Mouse (Mus musculus) ES-E14 (cell line): ENCODE data around the gene Slc43a2.

Source experiments
- HCFC1 ChIP-seq: IDR thresholded peaks from 2 replicates; pipeline ENCODE4 v1.6.1; 2012; ENCODE audit warnings: low read length, inconsistent platforms, borderline replicate concordance; ENCODE audit not compliant: insufficient read depth
- ZC3H11A ChIP-seq: IDR thresholded peaks from 2 replicates; pipeline ENCODE4 v1.6.1; 2012; ENCODE audit warnings: low read depth, mild to moderate bottlenecking, inconsistent platforms, low read length, borderline replicate concordance

- TF ChIP-seq ZC3H11A: no peak
- no peak for TF ChIP-seq HCFC1
Observed at GRCm38 (mm10) chr11:75620136-75620780, 88.8 kb downstream of the Slc43a2 start.
